Mouse (Mus musculus): ENCODE measurements around the gene Robo3.

Robo3 gene

DNA sequence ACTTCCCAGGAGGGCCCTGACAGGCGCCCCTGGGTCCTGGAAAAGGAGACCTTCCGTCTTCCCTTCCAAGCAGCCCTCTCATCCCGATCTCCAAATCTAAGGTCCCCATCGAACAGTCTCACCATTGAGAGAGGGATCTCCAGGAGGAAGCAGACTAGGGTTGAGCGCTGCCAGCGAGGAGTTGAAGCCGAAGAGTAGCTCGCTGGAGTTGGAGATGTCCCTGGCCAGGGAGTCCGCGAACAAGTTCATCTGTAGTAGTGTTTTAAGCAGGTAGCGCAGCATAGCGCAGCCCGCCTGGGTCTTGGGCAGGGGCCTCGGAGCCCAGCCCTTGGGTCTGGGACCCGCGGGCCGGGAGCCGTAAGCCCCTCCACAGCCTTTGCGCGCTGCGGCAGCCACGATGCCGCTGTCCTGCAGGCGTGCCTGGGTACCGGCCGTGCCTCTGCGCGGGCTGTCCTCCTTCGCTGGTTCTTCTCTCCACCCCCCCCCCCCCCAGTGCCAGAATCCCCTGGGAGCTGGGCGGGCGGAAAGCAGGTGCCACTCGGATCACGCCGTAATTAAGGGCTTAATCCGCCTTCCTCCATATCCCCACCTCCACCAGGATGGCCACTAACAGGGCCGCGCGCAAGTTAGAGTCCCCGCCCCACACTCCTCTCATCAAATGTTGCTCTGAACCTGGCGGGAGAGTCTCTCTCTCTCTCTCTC is at the start of gene Robo3:
Gene Robo3, minus strand, starts transcription at position 527 of the 702 bp plus-strand sequence.
- no peak for DNase-seq (ENCODE audit: low spot score in 2 of 2)

DNA sequence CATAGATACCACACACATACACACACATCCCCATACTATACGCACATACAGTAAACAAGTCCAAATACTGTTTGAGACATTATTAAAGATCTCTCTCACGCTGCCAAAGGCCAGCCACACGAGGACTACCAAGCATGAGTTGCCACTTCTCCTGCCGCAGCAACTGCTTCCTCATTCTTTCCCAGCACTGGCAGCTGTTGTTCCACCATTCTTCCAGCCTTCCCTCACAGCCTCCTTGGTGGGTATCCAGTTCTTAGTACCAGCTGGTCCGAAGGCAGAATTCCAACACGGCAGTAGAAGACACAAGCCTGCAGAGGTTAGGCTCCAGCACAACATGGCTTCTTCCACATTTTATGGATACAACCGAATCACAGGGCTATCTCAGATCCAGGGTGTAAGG is 41.9 kb upstream of the Robo3 start:
- no peak for DNase-seq (ENCODE audit: low spot score in 2 of 2)

DNA sequence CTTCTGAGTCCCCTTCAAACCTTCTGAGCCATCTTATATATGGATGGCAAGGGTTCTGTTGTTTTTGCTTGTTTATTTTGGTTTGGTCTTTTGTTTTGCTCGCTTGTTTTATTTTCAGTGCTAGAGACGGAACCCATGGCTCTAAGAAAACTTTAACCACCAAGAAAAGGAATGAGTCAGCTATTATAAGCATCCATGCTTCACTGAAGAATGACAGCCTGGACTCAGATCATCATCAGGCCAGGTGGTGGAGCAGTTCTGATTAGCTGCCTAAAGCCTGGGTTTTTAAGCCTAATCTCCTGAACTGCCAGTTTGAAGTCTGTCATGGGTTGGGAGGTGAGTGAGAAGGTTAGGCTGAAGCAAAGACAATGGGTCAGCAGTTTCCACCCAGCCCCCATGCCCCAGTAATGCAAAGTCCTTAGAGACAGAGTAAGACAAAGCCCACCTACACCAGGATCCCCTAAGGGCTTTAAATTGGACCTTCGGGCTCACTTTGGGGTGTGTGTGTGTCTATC is 40.6 kb upstream of the Robo3 start:
- DNase-seq (ENCODE audit: low spot score in 2 of 2) = no peak

- DNase-seq (ENCODE audit: low spot score in 2 of 2) = no peak
These were observed 29.7 kb upstream of the Robo3 start for GRCm38 (mm10) chr9:37462764-37463163.

DNA sequence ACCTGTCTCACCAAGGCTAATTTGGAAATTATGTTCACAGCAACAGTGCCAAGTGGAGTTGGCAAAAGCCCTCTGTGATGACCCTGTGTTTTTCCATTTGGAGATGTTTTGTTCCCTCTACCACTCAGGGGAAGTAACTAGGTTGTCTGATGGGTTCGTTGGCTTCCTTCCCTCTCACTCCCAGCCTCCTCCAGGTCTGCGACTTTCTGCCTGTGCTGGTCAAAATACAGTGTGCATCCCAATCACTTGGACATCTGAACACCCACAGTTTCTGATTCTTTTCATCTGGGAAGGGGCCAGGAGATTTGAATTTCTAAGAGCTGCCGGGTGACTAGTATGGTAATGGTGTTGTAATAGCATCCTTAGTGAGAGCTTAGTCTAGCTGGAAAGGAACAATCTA is 28.5 kb upstream of the Robo3 start:
- DNase-seq (ENCODE audit: low spot score in 2 of 2) = no peak

GRCm38 (mm10) chr9:37460961-37461340 is 27.9 kb upstream of the Robo3 start:
- DNase-seq (ENCODE audit: low spot score in 2 of 2) = no peak

DNA sequence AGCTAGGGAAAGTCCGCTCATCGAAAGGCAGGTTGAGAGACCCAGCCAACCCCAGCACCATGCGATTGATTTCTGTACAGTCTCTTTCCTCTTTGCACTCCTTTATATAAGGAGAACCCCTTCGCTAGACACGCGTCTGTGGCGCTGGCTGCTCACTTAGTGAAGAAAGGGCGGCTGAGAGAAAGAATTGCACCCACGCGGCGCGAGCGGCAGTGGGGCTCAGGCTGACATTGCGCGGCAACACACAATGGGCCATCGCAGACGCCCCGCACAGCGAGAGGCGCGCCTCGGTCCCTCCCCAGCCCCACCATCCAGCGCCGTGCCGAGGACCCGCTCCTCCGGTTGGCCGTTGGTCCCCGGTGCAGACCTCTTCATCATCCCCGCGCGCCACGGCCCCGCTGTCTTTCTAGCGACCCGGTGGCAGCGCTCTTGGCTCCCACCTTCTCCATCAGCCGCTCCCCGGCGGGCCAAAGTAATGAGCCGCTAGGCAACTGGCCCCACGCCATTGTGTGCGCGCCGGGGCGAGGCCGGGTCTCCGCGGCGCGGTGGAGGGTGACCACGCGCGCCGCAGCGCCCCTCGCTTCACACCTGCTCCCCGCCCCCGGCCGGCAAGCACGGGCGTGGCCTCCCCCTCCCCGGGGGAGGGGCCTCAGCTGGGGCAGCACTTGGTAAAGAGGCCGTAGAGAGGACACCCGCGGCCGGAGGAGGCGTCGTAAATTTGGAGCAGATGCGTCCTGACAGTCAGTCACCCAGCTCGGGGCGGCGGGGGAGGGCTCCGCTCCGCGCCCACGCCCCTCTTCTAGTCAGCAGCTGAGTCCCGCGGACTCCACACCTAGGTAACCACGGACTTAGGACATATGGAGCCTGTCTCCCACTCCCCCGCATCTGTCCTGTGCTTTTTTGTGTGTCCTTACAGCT is 27.3 kb upstream of the Robo3 start:
- DNase-seq (ENCODE audit: low spot score in 2 of 2) = peak; percentile 37 to 52

- no peak for DNase-seq (ENCODE audit: low spot score in 2 of 2)
These were observed 26.6 kb upstream of the Robo3 start for GRCm38 (mm10) chr9:37459665-37460042.

DNA sequence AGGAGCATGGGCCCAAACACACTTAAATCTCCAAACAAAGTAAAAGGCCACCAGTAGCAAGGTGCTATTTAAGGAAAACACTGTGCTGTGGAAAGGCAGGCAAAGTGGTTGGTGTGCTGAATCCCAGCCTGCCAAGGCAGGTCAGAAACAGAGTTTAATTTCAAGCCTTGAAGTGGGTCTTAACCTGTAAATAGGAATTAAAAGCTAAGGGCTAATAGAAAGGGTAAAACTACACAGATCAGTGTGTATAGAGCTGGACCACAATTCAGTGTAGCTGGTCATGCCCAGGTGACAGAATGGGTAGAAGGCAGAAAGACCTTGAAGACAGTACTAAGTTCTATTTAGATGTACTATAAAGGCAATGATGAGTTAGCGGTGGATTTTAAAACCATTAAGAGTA is 24.1 kb upstream of the Robo3 start:
- no peak for DNase-seq (ENCODE audit: low spot score in 2 of 2)

DNA sequence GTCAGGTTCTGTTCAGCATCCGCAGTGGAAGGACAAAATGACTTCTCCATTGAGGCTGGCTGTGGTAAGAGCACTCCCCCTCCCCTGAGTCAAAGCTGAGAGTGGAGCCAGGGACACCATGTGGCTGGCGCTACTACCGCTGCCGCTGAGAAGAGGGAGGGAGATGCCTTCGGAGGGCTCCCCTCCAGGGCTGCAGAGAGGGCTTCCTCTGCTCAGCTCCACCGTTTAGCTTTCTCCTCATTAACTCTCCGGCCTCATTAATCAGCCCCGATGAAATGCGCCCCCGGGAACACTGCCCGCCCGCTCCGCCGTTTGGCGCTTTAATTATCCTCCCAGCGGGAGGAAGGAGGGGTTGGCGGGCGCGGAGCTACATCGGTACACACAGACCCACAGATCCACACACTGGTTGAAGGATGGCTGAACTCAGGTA is 23.4 kb upstream of the Robo3 start:
- DNase-seq (ENCODE audit: low spot score in 2 of 2) = peak; percentile 50 to 52

DNA sequence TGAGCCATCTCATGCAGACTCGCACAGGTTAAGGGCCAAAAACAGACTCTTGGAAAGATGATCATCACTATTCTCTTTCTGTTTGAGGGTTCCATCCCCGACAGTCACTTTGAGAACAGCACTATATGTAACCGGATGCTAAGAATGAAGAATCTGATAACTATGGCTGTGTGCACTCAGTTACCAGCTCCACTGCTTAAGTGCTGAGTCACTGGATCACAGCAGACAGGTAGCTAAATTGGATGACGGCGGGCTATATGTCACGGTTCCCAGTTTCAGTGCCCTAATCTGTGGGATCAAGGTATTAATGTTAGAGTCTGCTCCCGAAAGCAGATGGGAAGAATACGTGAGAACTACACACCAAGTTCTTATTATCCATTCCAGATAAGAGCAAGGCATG is 22.8 kb upstream of the Robo3 start:
- DNase-seq (ENCODE audit: low spot score in 2 of 2) = no peak

GRCm38 (mm10) chr9:37454991-37455390 is 21.9 kb upstream of the Robo3 start:
- DNase-seq (ENCODE audit: low spot score in 2 of 2) = no peak

GRCm38 (mm10) chr9:37454011-37454492 is 21.0 kb upstream of the Robo3 start:
- DNase-seq (ENCODE audit: low spot score in 2 of 2) = no peak

GRCm38 (mm10) chr9:37453328-37453727 is 20.3 kb upstream of the Robo3 start:
- DNase-seq (ENCODE audit: low spot score in 2 of 2) = no peak

DNA sequence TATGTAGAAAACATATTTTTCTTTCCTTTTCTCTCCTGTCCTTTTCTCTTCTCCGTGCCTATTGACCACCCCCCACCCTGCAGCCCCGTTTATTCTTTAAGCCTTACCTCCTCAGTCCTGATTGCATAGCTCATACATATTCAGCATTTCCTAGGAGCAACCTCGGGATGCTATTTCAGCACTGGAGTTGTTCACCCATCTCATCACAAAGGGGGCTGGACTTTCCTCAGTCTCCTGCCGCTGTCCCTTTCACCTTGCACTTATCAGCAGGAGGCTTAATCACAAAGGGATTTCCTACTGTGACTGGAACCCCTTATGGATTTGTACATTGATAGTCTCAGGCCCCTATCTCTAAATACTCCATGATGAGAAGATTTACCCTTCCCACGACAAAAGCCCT is 19.4 kb upstream of the Robo3 start:
- DNase-seq (ENCODE audit: low spot score in 2 of 2) = no peak

DNA sequence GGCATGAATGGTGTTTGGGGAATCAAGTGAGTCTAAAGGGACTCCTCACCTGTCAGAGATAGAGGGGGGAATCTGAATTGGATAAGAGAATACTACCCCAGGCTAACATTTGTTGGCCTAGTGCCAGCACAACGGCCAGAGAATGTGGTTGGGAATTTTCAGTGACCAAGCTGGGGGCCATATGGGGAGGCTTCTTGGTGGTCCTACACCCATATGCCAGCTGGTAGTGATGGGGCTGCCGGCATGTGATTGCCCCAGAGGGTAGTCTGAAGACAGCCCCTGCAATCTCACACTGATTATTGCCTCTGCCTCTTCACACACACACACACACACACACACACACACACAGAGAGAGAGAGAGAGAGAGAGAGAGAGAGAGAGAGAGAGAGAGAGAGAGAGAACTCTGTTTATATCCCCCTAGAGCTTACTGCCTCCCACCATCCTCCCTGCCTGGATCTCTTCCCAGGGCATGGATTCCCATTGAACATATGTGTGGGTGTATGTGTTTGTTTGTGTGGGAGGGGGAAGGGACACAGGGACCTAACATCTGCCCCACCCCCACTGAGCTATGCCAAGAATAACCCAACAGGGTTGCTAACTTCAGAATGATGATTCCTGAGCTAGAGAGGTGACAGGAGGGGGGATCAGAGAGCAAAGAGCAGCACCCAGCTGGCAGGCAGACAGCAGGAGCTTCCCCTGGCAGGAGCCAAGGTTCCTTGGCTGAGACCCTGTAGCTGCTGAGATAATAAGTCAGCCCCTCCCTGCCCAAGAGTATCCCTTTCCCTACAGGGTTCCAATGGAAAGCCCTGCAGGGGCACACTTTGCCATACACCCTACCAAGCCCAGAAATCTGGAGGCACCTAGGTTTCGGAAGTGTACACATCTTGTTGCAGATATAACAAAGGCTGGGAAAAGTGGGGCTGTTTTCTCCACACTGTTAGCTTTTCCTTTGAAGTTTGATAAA is 5.0 kb upstream of the Robo3 start:
- no peak for DNase-seq (ENCODE audit: low spot score in 2 of 2)

GRCm38 (mm10) chr9:37435616-37436015 is 2.6 kb upstream of the Robo3 start:
- no peak for DNase-seq (ENCODE audit: low spot score in 2 of 2)

GRCm38 (mm10) chr9:37434932-37435331 is 1.9 kb upstream of the Robo3 start:
- no peak for DNase-seq (ENCODE audit: low spot score in 2 of 2)

- no peak for DNase-seq (ENCODE audit: low spot score in 2 of 2)
These were observed 946 bp upstream of the Robo3 start for GRCm38 (mm10) chr9:37433823-37434560.

DNA sequence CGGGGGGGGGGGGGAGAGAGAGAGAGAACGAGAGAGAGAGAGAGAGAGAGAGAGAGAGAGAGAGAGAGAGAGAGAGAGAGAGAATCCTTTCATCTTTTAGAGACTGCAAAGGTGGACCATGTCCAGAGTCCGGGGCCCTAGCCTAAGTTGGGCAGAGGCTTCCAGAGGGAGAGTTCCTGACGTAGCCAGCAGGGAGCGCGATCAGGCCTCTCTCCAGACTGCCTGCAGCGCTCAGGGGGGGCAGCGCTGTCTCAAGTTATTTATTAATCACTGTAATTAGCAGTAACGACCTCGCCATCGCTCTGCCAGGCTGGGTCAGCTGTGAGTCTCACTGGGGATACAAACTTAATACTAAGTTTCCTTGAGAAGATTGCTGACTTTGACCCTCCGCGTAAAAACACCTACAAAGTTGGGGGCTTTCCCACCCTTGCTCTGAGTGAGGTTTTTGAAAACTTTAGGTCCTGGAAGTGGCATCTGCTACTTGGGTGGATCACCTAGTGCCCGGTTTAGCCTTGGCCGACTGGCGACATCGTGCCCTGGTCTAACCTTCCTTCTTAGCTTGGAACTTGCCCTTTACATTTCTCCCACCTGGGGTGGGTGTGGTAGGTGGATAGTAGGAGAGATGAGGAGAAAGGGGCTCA is 900 bp downstream of the Robo3 start:
- DNase-seq (ENCODE audit: low spot score in 2 of 2) = no peak

All from frontal cortex, postnatal 14 days (tissue).